Mouse (Mus musculus) liver, embryonic 14.5 days (tissue): ENCODE results near the gene Actn4. TPM values are rescaled to one million over a fixed set of nuclear protein-coding genes. Genes with fewer than 3 reads are reported as not detected.

ENCODE experiments used
- ATAC-seq: fragments of 200-750 bp; cut with Nextera tagmentation; 2 replicates; pipeline ENCODE4 v1.8.0; 2017; ENCODE audit warnings: moderate number of reproducible peaks, mild to moderate bottlenecking, moderate library complexity; ENCODE audit not compliant: insufficient read depth
- DNase-seq, 3 experiments: peaks; one replicate each; pipeline ENCODE4 v3.0.0-alpha.2; 2012 to 2013; ENCODE audit warnings: low read depth in 3 of 3, low spot score in 3 of 3
- H3K27ac ChIP-seq: fragments of 300-500 bp; sonication (generic); 2 replicates; pipeline ENCODE4 v1.5.1; 2014; ENCODE audit warnings: moderate library complexity, mild to moderate bottlenecking, control low read depth, inconsistent platforms
- H3K27me3 ChIP-seq: fragments of 300-500 bp; sonication (generic); 2 replicates; pipeline ENCODE4 v1.6.1; 2014; ENCODE audit warnings: mild to moderate bottlenecking, low read length, moderate library complexity; ENCODE audit not compliant: control insufficient read depth, insufficient read depth
- H3K36me3 ChIP-seq: fragments of 300-500 bp; sonication (generic); replicated peaks from 2 replicates; pipeline ENCODE4 v1.6.1; 2014; ENCODE audit warnings: low read depth; ENCODE audit not compliant: control insufficient read depth, insufficient read depth
- H3K4me1 ChIP-seq, 2 experiments: fragments of 200-500 bp in 1 of 2; fragments of 300-500 bp in 1 of 2; sonication (generic) in 1 of 2; replicated peaks; 2 replicates each; pipeline ENCODE4 v1.6.1; 2012 to 2014; ENCODE audit warnings: antibody characterized with exemption in 1 of 2, inconsistent platforms in 1 of 2, low read length in 1 of 2; ENCODE audit not compliant: control insufficient read depth in 2 of 2, insufficient read depth in 2 of 2
- H3K4me2 ChIP-seq: fragments of 300-500 bp; sonication (generic); 2 replicates; pipeline ENCODE4 v1.6.1; 2014; ENCODE audit warnings: low read depth, mild to moderate bottlenecking, control low read depth, moderate library complexity
- H3K4me3 ChIP-seq, 2 experiments: fragments of 200-500 bp in 1 of 2; fragments of 300-500 bp in 1 of 2; sonication (generic) in 1 of 2; 2 replicates each; pipeline ENCODE4 v1.5.1; 2012 to 2014; ENCODE audit warnings: low read depth in 2 of 2, low read length in 2 of 2, mild to moderate bottlenecking in 2 of 2, control low read depth in 1 of 2, inconsistent platforms in 1 of 2, moderate library complexity in 1 of 2; ENCODE audit not compliant: insufficient read depth in 1 of 2
- H3K9ac ChIP-seq: fragments of 300-500 bp; sonication (generic); replicated peaks from 2 replicates; pipeline ENCODE4 v1.6.1; 2014; ENCODE audit warnings: mild to moderate bottlenecking, control low read depth, moderate library complexity
- H3K9me3 ChIP-seq: fragments of 300-500 bp; sonication (generic); 2 replicates; pipeline ENCODE4 v1.6.1; 2016; ENCODE audit warnings: low read length, mixed read lengths; ENCODE audit not compliant: control insufficient read depth
- CTCF ChIP-seq: IDR thresholded peaks from 2 replicates; pipeline ENCODE4 v1.5.1; 2016; ENCODE audit warnings: antibody characterized with exemption, low read depth, control low read depth
- EP300 ChIP-seq: IDR thresholded peaks from 2 replicates; pipeline ENCODE4 v1.6.1; 2016; ENCODE audit warnings: antibody characterized with exemption, low read depth
- WGBS: fragments of 180-500 bp; shearing (Covaris S2); extraction: QIAGEN DNeasy Blood & Tissue Kit; methylation state at CpG from one replicate; pipeline ENCODE4 v1.1.7; 2014; ENCODE audit not compliant: insufficient replicate concordance; 5-methylcytosine and 5-hydroxymethylcytosine counted together
- polyA plus RNA-seq, 2 experiments: library from polyadenylated mRNA; depleted of rRNA in 1 of 2; stranded (reverse) in 1 of 2; unstranded in 1 of 2; fragments of >200 nt; fragmentation: Nextera tagmentation in 1 of 2; extraction: Ambion mirVana in 1 of 2; gene quantifications; 2 replicates each; pipeline versions ENCODE4 v1.2.1 to v1.2.3; 2012 to 2014

Actn4 gene
- polyA plus RNA-seq, 2 experiments = 80.4 to 94.5 TPM

- DNase-seq (no peak), ATAC-seq (no peak)
- Histone ChIP-seq H3K9me3 (no peaks in the 10 kb centered on the region), H3K27ac (no peak overlapping the region), H3K4me1 (no peaks in the 10 kb centered on the region), H3K36me3 (no peaks in the 10 kb centered on the region), H3K4me2 (no peak overlapping the region), H3K4me3 (no peak overlapping the region), H3K9ac (no peak overlapping the region), H3K27me3 (no peaks in the 10 kb centered on the region)
- no peak for TF ChIP-seq EP300
- no peak for TF ChIP-seq CTCF
- 33% methylated on average over 1 of the region's 1 CpGs for WGBS
Measured at GRCm38 (mm10) chr7:28849700-28850236, 112.4 kb downstream of the Actn4 start.

- no peak for ATAC-seq
- no peaks in the 10 kb centered on the region for H3K36me3 ChIP-seq
- H3K27me3 ChIP-seq = no peaks in the 10 kb centered on the region
- H3K9ac ChIP-seq = no peak overlapping the region
- 61% methylated on average over 1 of the region's 1 CpGs for WGBS
- no peak overlapping the region for H3K4me3 ChIP-seq
- H3K9me3 ChIP-seq = no peaks in the 10 kb centered on the region
- no peak overlapping the region for H3K4me2 ChIP-seq
- no peak for DNase-seq
- no peaks in the 10 kb centered on the region for H3K4me1 ChIP-seq
- TF ChIP-seq CTCF (no peak), EP300 (no peak)
- no peak overlapping the region for H3K27ac ChIP-seq
Measured at GRCm38 (mm10) chr7:28847273-28847672, 114.9 kb downstream of the Actn4 start.

Other genes with a start within 250 kb of the Actn4 start
- gene Fbxo17, start 245.5 kb downstream of the Actn4 start, polyA plus RNA-seq (2012; rRNA removed) = 0.68 and 0.76 TPM in 2 replicates
- gene Fbxo17, start 245.5 kb downstream of the Actn4 start, polyA plus RNA-seq (2014; fragmentation: Nextera tagmentation; extraction: Ambion mirVana) = 0.61 and 0.93 TPM in 2 replicates
- gene Mrps12, start 220.5 kb downstream of the Actn4 start, polyA plus RNA-seq (2012; rRNA removed) = 46.2 and 50.2 TPM in 2 replicates
- gene Mrps12, start 220.5 kb downstream of the Actn4 start, polyA plus RNA-seq (2014; fragmentation: Nextera tagmentation; extraction: Ambion mirVana) = 82.5 and 91.0 TPM in 2 replicates
- 11.4 and 12.7 TPM in 2 replicates for gene Sars2, start 220.3 kb downstream of the Actn4 start, polyA plus RNA-seq (2012; rRNA removed)
- 9.3 and 11.3 TPM in 2 replicates for gene Sars2, start 220.3 kb downstream of the Actn4 start, polyA plus RNA-seq (2014; fragmentation: Nextera tagmentation; extraction: Ambion mirVana)
- gene Ccer2, start 206.2 kb downstream of the Actn4 start, polyA plus RNA-seq (2012; rRNA removed) = not detected in 2 replicates
- not detected in 2 replicates for gene Ccer2, start 206.2 kb downstream of the Actn4 start, polyA plus RNA-seq (2014; fragmentation: Nextera tagmentation; extraction: Ambion mirVana)
- gene Sirt2, start 195.6 kb downstream of the Actn4 start, polyA plus RNA-seq (2012; rRNA removed) = 18.5 and 18.7 TPM in 2 replicates
- 21.3 and 24.2 TPM in 2 replicates for gene Sirt2, start 195.6 kb downstream of the Actn4 start, polyA plus RNA-seq (2014; fragmentation: Nextera tagmentation; extraction: Ambion mirVana)
- 15.0 and 19.7 TPM in 2 replicates for gene Nfkbib, start 194.8 kb downstream of the Actn4 start, polyA plus RNA-seq (2012; rRNA removed)
- gene Nfkbib, start 194.8 kb downstream of the Actn4 start, polyA plus RNA-seq (2014; fragmentation: Nextera tagmentation; extraction: Ambion mirVana) = 27.0 and 29.6 TPM in 2 replicates
- 4.3 and 4.7 TPM in 2 replicates for gene Rinl, start 173.4 kb downstream of the Actn4 start, polyA plus RNA-seq (2012; rRNA removed)
- gene Rinl, start 173.4 kb downstream of the Actn4 start, polyA plus RNA-seq (2014; fragmentation: Nextera tagmentation; extraction: Ambion mirVana) = 4.0 and 4.8 TPM in 2 replicates
- 110 and 138 TPM in 2 replicates for gene Hnrnpl, start 153.8 kb downstream of the Actn4 start, polyA plus RNA-seq (2012; rRNA removed)
- 83.1 and 91.3 TPM in 2 replicates for gene Hnrnpl, start 153.8 kb downstream of the Actn4 start, polyA plus RNA-seq (2014; fragmentation: Nextera tagmentation; extraction: Ambion mirVana)
- 62.4 and 62.7 TPM in 2 replicates for gene Ech1, start 137.1 kb downstream of the Actn4 start, polyA plus RNA-seq (2012; rRNA removed)
- gene Ech1, start 137.1 kb downstream of the Actn4 start, polyA plus RNA-seq (2014; fragmentation: Nextera tagmentation; extraction: Ambion mirVana) = 92.5 and 97.4 TPM in 2 replicates
- 2.3 and 3.3 TPM in 2 replicates for gene Lgals4, start 128.5 kb downstream of the Actn4 start, polyA plus RNA-seq (2012; rRNA removed)
- 0.98 and 1.1 TPM in 2 replicates for gene Lgals4, start 128.5 kb downstream of the Actn4 start, polyA plus RNA-seq (2014; fragmentation: Nextera tagmentation; extraction: Ambion mirVana)
- 0.09 and 0.42 TPM in 2 replicates for gene Lgals7, start 98.5 kb downstream of the Actn4 start, polyA plus RNA-seq (2012; rRNA removed)
- 0.40 TPM in 1 of 2 replicates, not detected in the other for gene Lgals7, start 98.5 kb downstream of the Actn4 start, polyA plus RNA-seq (2014; fragmentation: Nextera tagmentation; extraction: Ambion mirVana)
- gene Capn12, start 80.9 kb downstream of the Actn4 start, polyA plus RNA-seq (2012; rRNA removed) = 0.01 and 0.02 TPM in 2 replicates
- 0.15 and 0.19 TPM in 2 replicates for gene Capn12, start 80.9 kb downstream of the Actn4 start, polyA plus RNA-seq (2014; fragmentation: Nextera tagmentation; extraction: Ambion mirVana)
- gene Eif3k, start 19.5 kb upstream of the Actn4 start, polyA plus RNA-seq (2012; rRNA removed) = 281 and 283 TPM in 2 replicates
- 283 and 288 TPM in 2 replicates for gene Eif3k, start 19.5 kb upstream of the Actn4 start, polyA plus RNA-seq (2014; fragmentation: Nextera tagmentation; extraction: Ambion mirVana)
- gene Map4k1, start 19.7 kb upstream of the Actn4 start, polyA plus RNA-seq (2012; rRNA removed) = 16.7 and 17.3 TPM in 2 replicates
- gene Map4k1, start 19.7 kb upstream of the Actn4 start, polyA plus RNA-seq (2014; fragmentation: Nextera tagmentation; extraction: Ambion mirVana) = 24.9 and 27.4 TPM in 2 replicates
- gene Ryr1, start 162.8 kb upstream of the Actn4 start, polyA plus RNA-seq (2012; rRNA removed) = 0.06 and 0.15 TPM in 2 replicates
- 0.06 and 0.08 TPM in 2 replicates for gene Ryr1, start 162.8 kb upstream of the Actn4 start, polyA plus RNA-seq (2014; fragmentation: Nextera tagmentation; extraction: Ambion mirVana)
- 0.88 and 0.96 TPM in 2 replicates for gene Rasgrp4, start 172.5 kb upstream of the Actn4 start, polyA plus RNA-seq (2012; rRNA removed)
- gene Rasgrp4, start 172.5 kb upstream of the Actn4 start, polyA plus RNA-seq (2014; fragmentation: Nextera tagmentation; extraction: Ambion mirVana) = 0.04 and 0.39 TPM in 2 replicates
- 5.1 and 5.8 TPM in 2 replicates for gene Fam98c, start 193.9 kb upstream of the Actn4 start, polyA plus RNA-seq (2012; rRNA removed)
- 4.6 and 4.7 TPM in 2 replicates for gene Fam98c, start 193.9 kb upstream of the Actn4 start, polyA plus RNA-seq (2014; fragmentation: Nextera tagmentation; extraction: Ambion mirVana)
- gene Ggn, start 207.9 kb upstream of the Actn4 start, polyA plus RNA-seq (2012; rRNA removed) = 0.03 and 0.04 TPM in 2 replicates
- not detected in 2 replicates for gene Ggn, start 207.9 kb upstream of the Actn4 start, polyA plus RNA-seq (2014; fragmentation: Nextera tagmentation; extraction: Ambion mirVana)
- gene Spred3, start 208.1 kb upstream of the Actn4 start, polyA plus RNA-seq (2012; rRNA removed) = 0.38 and 0.51 TPM in 2 replicates
- gene Spred3, start 208.1 kb upstream of the Actn4 start, polyA plus RNA-seq (2014; fragmentation: Nextera tagmentation; extraction: Ambion mirVana) = 0.04 and 0.08 TPM in 2 replicates
- 86.0 and 86.2 TPM in 2 replicates for gene Psmd8, start 218.4 kb upstream of the Actn4 start, polyA plus RNA-seq (2012; rRNA removed)
- 130 and 131 TPM in 2 replicates for gene Psmd8, start 218.4 kb upstream of the Actn4 start, polyA plus RNA-seq (2014; fragmentation: Nextera tagmentation; extraction: Ambion mirVana)